Mouse (Mus musculus): ENCODE data around the gene Phtf2. TPM values are rescaled to one million over a fixed set of nuclear protein-coding genes. Genes with fewer than 3 reads are reported as not detected.

Gene Phtf2
- polyA plus RNA-seq, 1 experiment = 16.5 TPM

GRCm38 (mm10) chr5:20861901-20862300 lies 20.0 kb downstream of the Phtf2 start:
- no peak for TF ChIP-seq CTCF (IDR thresholded peaks at IDR 0.05; ENCODE audit: borderline replicate concordance, extremely low read depth, insufficient read depth, insufficient read length)
- no peak for TF ChIP-seq POLR2A (IDR thresholded peaks at IDR 0.05; ENCODE audit: borderline replicate concordance, extremely low read depth, insufficient read depth, insufficient read length, poor library complexity, severe bottlenecking)
- DNase-seq (ENCODE audit: low read depth) = no peak

DNA sequence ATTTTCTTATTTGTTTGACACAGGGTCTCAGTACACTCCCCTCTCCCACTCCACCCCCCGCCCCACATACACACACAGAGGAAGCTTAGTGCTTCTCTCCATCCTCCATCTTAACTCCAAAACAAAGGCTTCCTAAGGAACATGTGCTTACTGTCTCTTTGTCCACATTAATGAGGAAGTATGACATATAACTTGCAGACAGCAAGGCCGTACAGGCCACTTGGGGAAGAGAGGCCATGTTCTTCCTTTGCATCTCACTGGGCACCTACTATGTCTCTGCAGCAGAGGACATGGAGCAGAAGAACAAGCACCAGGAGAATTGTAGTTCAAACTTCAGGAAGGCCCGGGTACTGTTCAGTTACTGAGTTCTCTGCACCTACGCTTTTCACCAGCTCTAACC lies 21.4 kb downstream of the Phtf2 start:
- no peak for DNase-seq (ENCODE audit: low read depth)
- TF ChIP-seq POLR2A (IDR thresholded peaks at IDR 0.05; ENCODE audit: borderline replicate concordance, extremely low read depth, insufficient read depth, insufficient read length, poor library complexity, severe bottlenecking) = no peak
- TF ChIP-seq CTCF (IDR thresholded peaks at IDR 0.05; ENCODE audit: borderline replicate concordance, extremely low read depth, insufficient read depth, insufficient read length) = no peak

- no peak for TF ChIP-seq POLR2A (IDR thresholded peaks at IDR 0.05; ENCODE audit: borderline replicate concordance, extremely low read depth, insufficient read depth, insufficient read length, poor library complexity, severe bottlenecking)
- no peak for TF ChIP-seq CTCF (IDR thresholded peaks at IDR 0.05; ENCODE audit: borderline replicate concordance, extremely low read depth, insufficient read depth, insufficient read length)
- DNase-seq (ENCODE audit: low read depth) = no peak
These were observed 23.5 kb downstream of the Phtf2 start for GRCm38 (mm10) chr5:20858404-20858803.

DNA sequence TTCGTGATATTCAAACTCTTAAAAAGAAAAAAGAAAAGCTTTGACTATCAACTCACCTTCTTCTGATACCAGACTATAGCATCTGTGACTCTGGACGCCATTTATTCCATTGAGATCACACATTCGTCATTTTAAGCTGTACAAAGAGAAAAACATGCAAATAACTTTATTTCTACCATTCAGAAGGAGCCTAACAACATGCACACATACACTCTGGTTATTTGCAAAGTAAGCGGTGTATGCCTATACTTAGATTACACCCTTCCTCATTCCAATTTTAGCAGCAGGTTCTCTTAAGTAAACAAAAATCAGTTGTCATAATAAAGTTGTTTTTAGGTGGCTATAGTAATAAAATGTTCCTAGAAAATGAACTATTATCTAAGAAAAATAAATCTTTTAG lies 26.9 kb downstream of the Phtf2 start:
- no peak for DNase-seq (ENCODE audit: low read depth)
- TF ChIP-seq POLR2A (IDR thresholded peaks at IDR 0.05; ENCODE audit: borderline replicate concordance, extremely low read depth, insufficient read depth, insufficient read length, poor library complexity, severe bottlenecking) = no peak
- no peak for TF ChIP-seq CTCF (IDR thresholded peaks at IDR 0.05; ENCODE audit: borderline replicate concordance, extremely low read depth, insufficient read depth, insufficient read length)

GRCm38 (mm10) chr5:20847010-20847409 lies 34.9 kb downstream of the Phtf2 start:
- TF ChIP-seq POLR2A (IDR thresholded peaks at IDR 0.05; ENCODE audit: borderline replicate concordance, extremely low read depth, insufficient read depth, insufficient read length, poor library complexity, severe bottlenecking) = no peak
- no peak for TF ChIP-seq CTCF (IDR thresholded peaks at IDR 0.05; ENCODE audit: borderline replicate concordance, extremely low read depth, insufficient read depth, insufficient read length)
- DNase-seq (ENCODE audit: low read depth) = no peak

GRCm38 (mm10) chr5:20843816-20844215 lies 38.1 kb downstream of the Phtf2 start:
- DNase-seq (ENCODE audit: low read depth) = peak; percentile 78
- TF ChIP-seq CTCF (IDR thresholded peaks at IDR 0.05; ENCODE audit: borderline replicate concordance, extremely low read depth, insufficient read depth, insufficient read length) = no peak
- no peak for TF ChIP-seq POLR2A (IDR thresholded peaks at IDR 0.05; ENCODE audit: borderline replicate concordance, extremely low read depth, insufficient read depth, insufficient read length, poor library complexity, severe bottlenecking)

DNA sequence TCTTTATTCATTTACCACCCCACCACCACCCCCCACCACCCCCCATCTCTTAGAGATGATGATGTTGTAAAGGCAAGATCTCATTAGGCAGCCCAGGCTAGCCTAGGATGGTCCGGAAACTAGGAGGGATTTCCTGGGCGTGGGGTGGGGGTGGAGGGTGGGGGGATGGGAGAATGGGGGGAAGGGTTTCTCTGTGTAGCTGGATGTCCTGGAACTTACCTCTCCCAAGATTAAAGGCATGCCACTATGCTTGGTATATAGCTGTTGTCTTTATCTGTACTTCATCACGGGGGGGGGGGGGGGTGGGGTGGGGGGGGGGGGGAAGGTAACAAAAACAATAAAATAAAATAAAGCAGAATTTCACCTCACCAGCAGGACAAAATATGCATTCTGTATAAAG lies 38.5 kb downstream of the Phtf2 start:
- TF ChIP-seq CTCF (IDR thresholded peaks at IDR 0.05; ENCODE audit: borderline replicate concordance, extremely low read depth, insufficient read depth, insufficient read length) = no peak
- TF ChIP-seq POLR2A (IDR thresholded peaks at IDR 0.05; ENCODE audit: borderline replicate concordance, extremely low read depth, insufficient read depth, insufficient read length, poor library complexity, severe bottlenecking) = no peak
- DNase-seq (ENCODE audit: low read depth) = no peak

- TF ChIP-seq CTCF (IDR thresholded peaks at IDR 0.05; ENCODE audit: borderline replicate concordance, extremely low read depth, insufficient read depth, insufficient read length) (no peak), POLR2A (IDR thresholded peaks at IDR 0.05; ENCODE audit: borderline replicate concordance, extremely low read depth, insufficient read depth, insufficient read length, poor library complexity, severe bottlenecking) (no peak)
- DNase-seq (ENCODE audit: low read depth) = no peak
These were observed 44.8 kb downstream of the Phtf2 start for GRCm38 (mm10) chr5:20837082-20837481.

GRCm38 (mm10) chr5:20834399-20834798 lies 47.5 kb downstream of the Phtf2 start:
- TF ChIP-seq CTCF (IDR thresholded peaks at IDR 0.05; ENCODE audit: borderline replicate concordance, extremely low read depth, insufficient read depth, insufficient read length) = no peak
- no peak for TF ChIP-seq POLR2A (IDR thresholded peaks at IDR 0.05; ENCODE audit: borderline replicate concordance, extremely low read depth, insufficient read depth, insufficient read length, poor library complexity, severe bottlenecking)
- DNase-seq (ENCODE audit: low read depth) = no peak

- no peak for DNase-seq (ENCODE audit: low read depth)
- TF ChIP-seq CTCF (IDR thresholded peaks at IDR 0.05; ENCODE audit: borderline replicate concordance, extremely low read depth, insufficient read depth, insufficient read length) (no peak), POLR2A (IDR thresholded peaks at IDR 0.05; ENCODE audit: borderline replicate concordance, extremely low read depth, insufficient read depth, insufficient read length, poor library complexity, severe bottlenecking) (no peak)
These were observed 50.5 kb downstream of the Phtf2 start for GRCm38 (mm10) chr5:20831433-20831832.

DNA sequence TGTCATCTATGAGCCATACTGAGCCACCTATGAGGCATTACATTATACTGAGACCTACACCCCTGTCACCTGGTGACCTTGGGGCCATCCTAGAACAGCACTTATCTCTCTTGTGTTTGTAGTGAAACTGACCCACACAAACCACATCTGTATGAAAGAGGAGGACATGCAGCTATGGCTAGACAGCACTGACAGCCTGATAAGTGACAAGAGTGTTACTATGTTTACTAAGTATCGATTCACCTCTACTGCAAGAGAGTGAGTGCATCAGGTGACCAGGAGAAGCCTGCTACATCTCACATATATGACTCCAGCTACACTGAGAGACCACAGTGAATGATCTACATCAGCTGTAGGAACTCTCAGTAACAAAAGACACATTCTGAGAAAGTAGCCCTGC lies 51.2 kb downstream of the Phtf2 start:
- DNase-seq (ENCODE audit: low read depth) = no peak
- TF ChIP-seq CTCF (IDR thresholded peaks at IDR 0.05; ENCODE audit: borderline replicate concordance, extremely low read depth, insufficient read depth, insufficient read length) (no peak), POLR2A (IDR thresholded peaks at IDR 0.05; ENCODE audit: borderline replicate concordance, extremely low read depth, insufficient read depth, insufficient read length, poor library complexity, severe bottlenecking) (no peak)

DNA sequence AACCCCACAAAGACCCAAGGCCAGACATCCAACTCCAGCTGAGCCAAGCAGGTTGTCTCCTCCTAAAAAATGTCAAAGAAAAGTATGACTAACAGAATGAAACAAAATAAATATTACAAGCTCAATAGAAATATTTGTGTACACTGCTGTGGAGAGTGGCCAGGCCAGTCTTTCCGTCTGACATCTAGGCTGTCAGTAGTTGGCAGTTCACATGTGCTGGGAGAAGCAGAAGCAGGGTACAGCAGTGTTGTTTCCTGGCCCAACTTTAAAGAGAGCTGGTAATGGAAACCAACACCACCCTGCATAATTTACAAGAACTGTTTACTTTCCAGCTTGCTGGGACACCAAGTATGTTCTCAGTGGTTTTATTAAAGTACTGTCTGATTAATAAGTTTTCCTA lies 60.3 kb downstream of the Phtf2 start:
- no peak for DNase-seq (ENCODE audit: low read depth)
- no peak for TF ChIP-seq CTCF (IDR thresholded peaks at IDR 0.05; ENCODE audit: borderline replicate concordance, extremely low read depth, insufficient read depth, insufficient read length)

DNA sequence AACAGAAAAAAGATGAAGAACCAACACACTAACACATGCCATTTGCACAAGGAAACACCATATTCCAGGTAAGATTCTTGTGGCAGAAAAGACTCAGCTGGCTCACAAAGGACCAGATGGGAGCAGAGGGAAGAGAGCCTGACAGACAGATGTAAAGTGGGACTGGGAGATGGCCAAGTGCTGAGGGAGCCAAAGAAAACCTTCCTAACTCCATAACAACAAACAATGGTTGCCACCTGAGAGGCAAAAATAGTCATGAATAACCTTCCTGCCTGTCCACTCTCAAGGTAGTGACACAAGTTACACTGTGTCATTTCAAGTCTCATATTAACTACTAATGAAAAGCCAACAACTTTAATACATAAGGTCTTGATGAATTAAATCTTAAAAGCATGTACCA lies 60.8 kb downstream of the Phtf2 start:
- TF ChIP-seq POLR2A (IDR thresholded peaks at IDR 0.05; ENCODE audit: borderline replicate concordance, extremely low read depth, insufficient read depth, insufficient read length, poor library complexity, severe bottlenecking) (no peak), CTCF (IDR thresholded peaks at IDR 0.05; ENCODE audit: borderline replicate concordance, extremely low read depth, insufficient read depth, insufficient read length) (no peak)
- peak; percentile 40 for DNase-seq (ENCODE audit: low read depth)

All from brain, embryonic 14.5 days (tissue).